Mouse (Mus musculus): ENCODE measurements around the gene Msrb2.

Gene Msrb2

DNA sequence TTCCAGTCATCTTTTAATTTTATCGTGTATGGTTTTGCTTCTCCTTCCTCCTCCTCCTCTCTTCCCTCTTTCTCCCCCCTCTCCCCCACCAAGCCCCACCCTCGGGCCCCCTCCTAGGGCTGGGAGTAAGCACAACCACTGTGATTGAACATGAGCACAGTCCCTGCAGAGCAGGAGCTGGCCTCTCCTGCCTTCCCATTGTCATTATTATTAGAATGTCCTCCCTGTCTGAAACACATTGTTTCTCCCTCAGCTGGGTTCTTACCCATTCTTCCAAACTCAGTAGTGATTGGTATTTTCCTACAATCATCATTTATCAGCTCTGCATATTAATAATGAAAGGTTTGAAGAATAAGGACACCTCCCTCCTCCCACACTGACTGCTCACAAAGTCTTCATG, 9.7 kb downstream of the Msrb2 start:
- peak overlapping the region; percentile 48 for H3K4me3 ChIP-seq (replicated peaks; ENCODE audit: low read length)
- no peaks in the 10 kb centered on the region for H3K9me3 ChIP-seq (ENCODE audit: low read length)
- TF ChIP-seq POU5F1 (IDR thresholded peaks at IDR 0.05; ENCODE audit: borderline replicate concordance, low read length) (no peak), CTCF (conservative IDR thresholded peaks at IDR 0.05; ENCODE audit: low read length) (no peak), NANOG (IDR thresholded peaks at IDR 0.05; ENCODE audit: borderline replicate concordance, low read length) (no peak)
- peaks cover 77% of the 10 kb centered on the region for H3K4me1 ChIP-seq (replicated peaks; ENCODE audit: low read depth, low read length)
- H3K36me3 ChIP-seq (ENCODE audit: insufficient read depth, low read length): peaks cover 18% of the 10 kb centered on the region
- no peaks in the 10 kb centered on the region for H3K27me3 ChIP-seq (ENCODE audit: insufficient read depth, low read length)

- Histone ChIP-seq H3K36me3 (ENCODE audit: insufficient read depth, low read length) (peaks cover 22% of the 10 kb centered on the region), H3K4me3 (replicated peaks; ENCODE audit: low read length) (peak overlapping the region; percentile 48; the same call in 1 of the 2 replicates), H3K4me1 (replicated peaks; ENCODE audit: low read depth, low read length) (peaks cover 71% of the 10 kb centered on the region), H3K9me3 (ENCODE audit: low read length) (no peaks in the 10 kb centered on the region), H3K27me3 (ENCODE audit: insufficient read depth, low read length) (no peaks in the 10 kb centered on the region)
- no peak; the same call in 1 of the 2 replicates for TF ChIP-seq CTCF (conservative IDR thresholded peaks at IDR 0.05; ENCODE audit: low read length)
- TF ChIP-seq POU5F1 (IDR thresholded peaks at IDR 0.05; ENCODE audit: borderline replicate concordance, low read length): no peak
- no peak for TF ChIP-seq NANOG (IDR thresholded peaks at IDR 0.05; ENCODE audit: borderline replicate concordance, low read length)
Observed at GRCm38 (mm10) chr2:19382206-19382605, 11.0 kb downstream of the Msrb2 start.

DNA sequence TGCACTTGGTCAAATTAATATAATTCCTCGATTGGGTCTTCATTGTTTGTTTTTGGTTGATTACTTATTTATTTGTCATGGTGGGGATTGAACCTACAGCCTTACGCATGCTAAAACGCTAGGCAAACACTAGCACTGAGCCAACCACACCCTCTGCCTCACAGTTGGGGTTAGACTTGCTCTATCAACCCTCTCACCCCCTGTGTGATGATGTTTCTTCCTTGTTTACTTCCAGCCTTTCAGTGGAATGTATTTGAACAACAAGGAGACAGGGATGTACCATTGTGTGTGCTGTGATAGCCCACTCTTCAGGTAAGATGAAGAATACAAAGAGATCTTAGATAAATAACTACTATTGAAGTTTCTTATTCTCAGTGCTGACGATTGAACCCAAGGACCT, 11.8 kb downstream of the Msrb2 start:
- no peaks in the 10 kb centered on the region for H3K9me3 ChIP-seq (ENCODE audit: low read length)
- H3K36me3 ChIP-seq (ENCODE audit: insufficient read depth, low read length): peaks cover 30% of the 10 kb centered on the region
- H3K4me1 ChIP-seq (replicated peaks; ENCODE audit: low read depth, low read length): peaks cover 63% of the 10 kb centered on the region
- no peak for TF ChIP-seq CTCF (conservative IDR thresholded peaks at IDR 0.05; ENCODE audit: low read length)
- TF ChIP-seq POU5F1 (IDR thresholded peaks at IDR 0.05; ENCODE audit: borderline replicate concordance, low read length): no peak
- TF ChIP-seq NANOG (IDR thresholded peaks at IDR 0.05; ENCODE audit: borderline replicate concordance, low read length): peak; percentile 82
- no peaks in the 10 kb centered on the region for H3K27me3 ChIP-seq (ENCODE audit: insufficient read depth, low read length)
- H3K4me3 ChIP-seq (replicated peaks; ENCODE audit: low read length): peak overlapping the region; percentile 23; the same call in 1 of the 2 replicates

DNA sequence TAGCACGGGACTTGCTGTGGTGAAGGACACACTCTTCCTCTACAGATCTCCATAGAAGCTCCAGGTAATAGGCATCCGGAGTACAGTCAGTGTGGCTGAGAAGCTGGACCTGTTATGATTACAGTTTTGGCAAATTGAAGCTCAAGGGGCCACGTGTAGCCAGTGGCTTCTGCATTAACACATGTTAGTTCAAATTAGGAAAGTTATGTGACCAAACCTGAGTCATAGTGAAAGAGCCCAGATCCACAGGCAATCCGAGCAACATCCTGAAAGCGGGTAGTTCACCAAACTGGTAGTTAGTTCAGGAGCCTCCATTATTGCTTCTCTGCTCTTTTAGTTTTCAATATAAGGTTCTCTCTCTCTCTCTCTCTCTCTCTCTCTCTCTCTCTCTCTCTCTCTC, 14.5 kb downstream of the Msrb2 start:
- H3K4me1 ChIP-seq (replicated peaks; ENCODE audit: low read depth, low read length): peaks cover 60% of the 10 kb centered on the region
- no peak for TF ChIP-seq NANOG (IDR thresholded peaks at IDR 0.05; ENCODE audit: borderline replicate concordance, low read length)
- no peak for TF ChIP-seq CTCF (conservative IDR thresholded peaks at IDR 0.05; ENCODE audit: low read length)
- TF ChIP-seq POU5F1 (IDR thresholded peaks at IDR 0.05; ENCODE audit: borderline replicate concordance, low read length): no peak
- no peak overlapping the region for H3K4me3 ChIP-seq (replicated peaks; ENCODE audit: low read length)
- H3K9me3 ChIP-seq (ENCODE audit: low read length): no peaks in the 10 kb centered on the region
- peaks cover 32% of the 10 kb centered on the region for H3K36me3 ChIP-seq (ENCODE audit: insufficient read depth, low read length)
- H3K27me3 ChIP-seq (ENCODE audit: insufficient read depth, low read length): no peaks in the 10 kb centered on the region

DNA sequence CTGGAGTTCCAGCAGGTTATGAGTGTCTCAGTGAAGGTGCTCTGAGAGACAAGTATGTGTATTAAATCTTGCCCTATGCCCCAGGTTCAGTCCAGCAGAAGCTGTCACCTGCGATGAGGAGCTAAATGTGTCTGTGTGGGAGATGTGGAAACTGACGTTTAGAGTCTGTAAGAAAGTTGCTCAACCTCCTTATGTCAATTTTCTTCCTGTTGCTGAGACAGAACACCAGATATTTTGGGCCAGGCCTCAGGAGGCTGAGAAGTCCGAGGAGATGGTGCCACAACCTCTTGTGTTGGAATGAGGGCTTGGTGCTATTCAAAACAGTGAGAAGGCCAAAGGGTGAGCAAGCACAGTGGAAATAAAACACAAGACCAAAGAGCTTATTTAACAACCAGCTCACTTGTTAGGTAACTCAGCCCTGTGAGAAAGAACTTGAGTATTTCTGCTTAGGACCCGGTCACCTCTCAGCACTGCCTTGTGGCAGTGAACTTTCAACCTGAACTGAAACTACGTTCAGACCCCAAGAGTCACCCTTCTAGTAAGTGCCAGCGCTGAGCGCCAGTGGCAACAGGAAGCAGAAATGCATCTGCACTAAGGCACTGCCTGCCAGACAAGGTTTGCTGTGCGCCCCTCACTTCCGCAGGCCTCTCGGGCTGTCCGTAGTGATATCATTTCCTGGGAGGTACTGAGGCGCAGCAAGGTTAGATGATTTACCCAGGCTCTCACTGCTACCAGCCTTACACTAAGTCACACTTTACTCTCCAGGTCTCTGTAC, 17.3 kb downstream of the Msrb2 start:
- no peaks in the 10 kb centered on the region for H3K27me3 ChIP-seq (ENCODE audit: insufficient read depth, low read length)
- peaks cover 59% of the 10 kb centered on the region for H3K4me1 ChIP-seq (replicated peaks; ENCODE audit: low read depth, low read length)
- peak overlapping the region; percentile 23; the same call in 1 of the 2 replicates for H3K4me3 ChIP-seq (replicated peaks; ENCODE audit: low read length)
- H3K36me3 ChIP-seq (ENCODE audit: insufficient read depth, low read length): peaks cover 32% of the 10 kb centered on the region
- TF ChIP-seq CTCF (conservative IDR thresholded peaks at IDR 0.05; ENCODE audit: low read length) (no peak), POU5F1 (IDR thresholded peaks at IDR 0.05; ENCODE audit: borderline replicate concordance, low read length) (no peak)
- no peaks in the 10 kb centered on the region for H3K9me3 ChIP-seq (ENCODE audit: low read length)

DNA sequence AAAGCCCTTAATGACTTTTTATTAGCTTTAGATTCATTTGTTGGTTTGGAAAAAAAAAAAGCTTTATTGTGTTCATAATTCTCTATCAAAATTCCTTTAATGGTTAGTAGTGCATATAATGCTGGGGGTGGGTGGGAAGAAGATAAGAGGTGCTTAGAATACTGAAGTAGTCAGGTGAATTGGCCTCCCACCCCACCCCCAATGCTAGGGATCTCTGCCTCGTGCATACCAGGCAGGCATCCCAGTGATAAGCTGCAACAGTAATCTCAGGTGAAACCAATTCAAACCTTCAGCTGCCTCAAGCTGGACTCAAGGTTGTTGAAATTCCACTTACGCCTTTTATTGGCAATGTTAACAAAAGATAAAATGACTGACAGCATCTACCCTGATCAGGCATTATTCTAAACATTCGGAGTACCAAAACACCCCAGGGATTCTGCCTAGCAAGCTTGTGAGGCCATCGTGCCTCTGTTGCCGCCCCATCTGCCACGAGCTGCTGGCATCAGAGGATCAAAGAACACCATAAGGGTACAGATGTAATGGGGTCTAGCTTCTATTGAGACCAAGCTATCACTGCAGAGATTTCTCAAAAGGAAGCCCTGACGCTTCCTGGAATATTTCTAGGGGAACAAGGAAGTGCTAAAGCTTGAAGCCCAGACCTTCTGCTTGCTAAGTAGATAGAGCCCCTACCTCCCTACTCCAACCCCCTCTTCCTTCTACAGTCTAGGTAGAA, 19.3 kb downstream of the Msrb2 start:
- Histone ChIP-seq H3K27me3 (ENCODE audit: insufficient read depth, low read length) (no peaks in the 10 kb centered on the region), H3K4me3 (replicated peaks; ENCODE audit: low read length) (no peak overlapping the region), H3K36me3 (ENCODE audit: insufficient read depth, low read length) (peaks cover 30% of the 10 kb centered on the region), H3K4me1 (replicated peaks; ENCODE audit: low read depth, low read length) (peaks cover 63% of the 10 kb centered on the region), H3K9me3 (ENCODE audit: low read length) (no peaks in the 10 kb centered on the region)
- TF ChIP-seq CTCF (conservative IDR thresholded peaks at IDR 0.05; ENCODE audit: low read length): no peak
- no peak for TF ChIP-seq POU5F1 (IDR thresholded peaks at IDR 0.05; ENCODE audit: borderline replicate concordance, low read length)
- TF ChIP-seq NANOG (IDR thresholded peaks at IDR 0.05; ENCODE audit: borderline replicate concordance, low read length): no peak

DNA sequence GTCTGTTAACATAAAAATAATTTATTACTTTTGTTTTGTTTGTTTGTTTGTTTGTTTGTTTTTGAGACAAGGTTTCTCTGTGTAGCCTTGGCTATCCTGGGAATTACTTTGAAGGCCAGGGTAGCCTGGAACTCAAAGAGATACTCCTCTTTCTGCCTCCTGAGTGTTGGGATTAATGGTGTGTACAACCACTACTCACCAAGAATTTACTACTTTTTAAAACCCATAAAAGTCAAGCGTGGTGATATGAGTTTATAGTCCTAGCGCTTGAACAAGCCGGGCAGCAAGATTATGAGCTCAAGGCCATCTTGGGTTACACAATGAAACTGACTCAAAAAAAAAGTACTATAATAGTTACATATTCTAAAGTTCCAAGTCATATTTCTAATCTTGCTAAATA, 20.4 kb downstream of the Msrb2 start:
- TF ChIP-seq POU5F1 (IDR thresholded peaks at IDR 0.05; ENCODE audit: borderline replicate concordance, low read length) (no peak), CTCF (conservative IDR thresholded peaks at IDR 0.05; ENCODE audit: low read length) (no peak), NANOG (IDR thresholded peaks at IDR 0.05; ENCODE audit: borderline replicate concordance, low read length) (no peak)
- H3K4me1 ChIP-seq (replicated peaks; ENCODE audit: low read depth, low read length): peaks cover 71% of the 10 kb centered on the region
- no peak overlapping the region for H3K4me3 ChIP-seq (replicated peaks; ENCODE audit: low read length)
- H3K27me3 ChIP-seq (ENCODE audit: insufficient read depth, low read length): no peaks in the 10 kb centered on the region
- peaks cover 27% of the 10 kb centered on the region for H3K36me3 ChIP-seq (ENCODE audit: insufficient read depth, low read length)
- H3K9me3 ChIP-seq (ENCODE audit: low read length): no peaks in the 10 kb centered on the region

- Histone ChIP-seq H3K9me3 (ENCODE audit: low read length) (no peaks in the 10 kb centered on the region), H3K4me3 (replicated peaks; ENCODE audit: low read length) (peak overlapping the region; percentile 45), H3K27me3 (ENCODE audit: insufficient read depth, low read length) (no peaks in the 10 kb centered on the region), H3K36me3 (ENCODE audit: insufficient read depth, low read length) (peaks cover 17% of the 10 kb centered on the region), H3K4me1 (replicated peaks; ENCODE audit: low read depth, low read length) (peaks cover 71% of the 10 kb centered on the region)
- TF ChIP-seq NANOG (IDR thresholded peaks at IDR 0.05; ENCODE audit: borderline replicate concordance, low read length): peak; percentile 76
- TF ChIP-seq CTCF (conservative IDR thresholded peaks at IDR 0.05; ENCODE audit: low read length): no peak
- peak; percentile 55; the same call in 1 of the 2 replicates for TF ChIP-seq POU5F1 (IDR thresholded peaks at IDR 0.05; ENCODE audit: borderline replicate concordance, low read length)
Observed at GRCm38 (mm10) chr2:19392793-19393192, 21.6 kb downstream of the Msrb2 start.
